19 mouse cellular contexts compared by ENCODE assay signal in the genomic region with DNA sequence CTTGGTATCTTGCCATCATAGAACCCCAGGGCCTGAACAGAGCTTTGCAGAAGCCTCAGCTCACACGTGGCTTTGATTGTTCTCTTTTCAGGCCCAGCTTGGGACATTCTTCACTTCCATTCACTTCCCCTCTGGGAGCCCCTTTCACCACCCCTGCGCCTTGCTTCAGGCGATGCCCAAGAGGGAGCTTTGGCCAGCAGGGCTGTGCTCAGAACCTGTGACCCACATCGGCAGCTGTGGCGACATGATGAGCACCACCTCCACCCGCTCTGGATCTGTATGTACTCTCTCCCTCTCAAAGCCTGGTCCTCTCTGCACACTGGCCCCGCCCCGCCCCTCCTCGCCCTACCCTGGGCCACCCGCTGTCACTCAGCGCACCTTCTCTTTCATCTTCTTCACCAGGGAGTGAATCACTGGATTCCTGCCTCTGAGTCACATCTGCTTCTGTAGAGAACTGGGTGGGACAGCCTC. TPM values are rescaled to one million over a fixed set of nuclear protein-coding genes. Genes with fewer than 3 reads are reported as not detected.
A peak's percentile ranks its signal among the peaks of the same experiment; 100 is the strongest.
DNase-seq lines count a peak whose midpoint lies in the region; ATAC-seq lines count a peak whose summit lies in the region.
"Had no signal": no experiment of that assay in that cellular context is flagged by ENCODE, and none has a peak within 500 bp of the region (broad histone marks: within the 10 kb centered on the region; RNA-seq: fewer than 3 reads in every experiment).

No protein-coding gene starts in this region.

- 30% methylated on average over 11 of the region's 11 CpGs for WGBS in hindbrain, embryonic 11.5 days
- WGBS in hindbrain, embryonic 14.5 days = 23% methylated on average over 11 of the region's 11 CpGs
- 53% methylated on average over 11 of the region's 11 CpGs for WGBS in liver, embryonic 15.5 days (ENCODE audit: insufficient replicate concordance)

- H3K9me3 ChIP-seq in hindbrain, embryonic 11.5 days (ENCODE audit: control insufficient read depth, low read length) = no peaks in the 10 kb centered on the region
- no peaks in the 10 kb centered on the region for H3K9me3 ChIP-seq in hindbrain, embryonic 14.5 days (ENCODE audit: control insufficient read depth, low read length)
- H3K9me3 ChIP-seq in liver, embryonic 15.5 days (replicated peaks) = no peaks in the 10 kb centered on the region
- H3K9me3 ChIP-seq: forebrain, embryonic 10.5 days; heart, embryonic 15.5 days had no signal

- no peak overlapping the region for H3K27ac ChIP-seq in hindbrain, embryonic 11.5 days (ENCODE audit: low read depth, low read length)
- H3K27ac ChIP-seq in hindbrain, embryonic 14.5 days = no peak overlapping the region
- H3K27ac ChIP-seq in liver, embryonic 15.5 days (replicated peaks) = peak overlapping the region; percentile 99
- H3K27ac ChIP-seq: forebrain, embryonic 10.5 days; heart, embryonic 15.5 days had no signal

- no peaks in the 10 kb centered on the region for H3K36me3 ChIP-seq in hindbrain, embryonic 11.5 days (ENCODE audit: control insufficient read depth, insufficient read depth, low read length)
- H3K36me3 ChIP-seq in hindbrain, embryonic 14.5 days (replicated peaks; ENCODE audit: control insufficient read depth, insufficient read depth) = no peaks in the 10 kb centered on the region
- H3K36me3 ChIP-seq in liver, embryonic 15.5 days (replicated peaks) = peaks cover 19% of the 10 kb centered on the region
- H3K36me3 ChIP-seq: forebrain, embryonic 10.5 days; heart, embryonic 15.5 days had no signal

- peak; percentile 49; the same call in 1 of the 2 replicates for ATAC-seq in hindbrain, embryonic 11.5 days (ENCODE audit: low FRiP score)
- no peak for ATAC-seq in hindbrain, embryonic 14.5 days (ENCODE audit: low FRiP score)
- no peak for ATAC-seq in liver, embryonic 15.5 days (ENCODE audit: insufficient read depth)

- H3K4me2 ChIP-seq in hindbrain, embryonic 11.5 days (replicated peaks; ENCODE audit: low read depth, low read length) = no peak overlapping the region
- H3K4me2 ChIP-seq in hindbrain, embryonic 14.5 days (replicated peaks) = no peak overlapping the region
- H3K4me2 ChIP-seq in liver, embryonic 15.5 days = peak overlapping the region; percentile 79
- H3K4me2 ChIP-seq: heart, embryonic 15.5 days had no signal

- no peak overlapping the region for H3K4me3 ChIP-seq in hindbrain, embryonic 11.5 days (ENCODE audit: low read depth, low read length)
- no peak overlapping the region for H3K4me3 ChIP-seq in hindbrain, embryonic 14.5 days (replicated peaks; ENCODE audit: low read length)
- no peak overlapping the region for H3K4me3 ChIP-seq in liver, embryonic 15.5 days (replicated peaks)
- H3K4me3 ChIP-seq: forebrain, embryonic 10.5 days; heart, embryonic 15.5 days had no signal

- H3K9ac ChIP-seq in hindbrain, embryonic 11.5 days (ENCODE audit: low read depth, low read length) = no peak overlapping the region
- no peak overlapping the region for H3K9ac ChIP-seq in hindbrain, embryonic 14.5 days
- H3K9ac ChIP-seq in liver, embryonic 15.5 days = no peak overlapping the region
- H3K9ac ChIP-seq: heart, embryonic 15.5 days had no signal

- no peaks in the 10 kb centered on the region for H3K4me1 ChIP-seq in hindbrain, embryonic 11.5 days (replicated peaks; ENCODE audit: control insufficient read depth, insufficient read depth, low read length)
- no peaks in the 10 kb centered on the region for H3K4me1 ChIP-seq in hindbrain, embryonic 14.5 days (replicated peaks; ENCODE audit: control insufficient read depth, insufficient read depth, low read length)
- peaks cover 96% of the 10 kb centered on the region for H3K4me1 ChIP-seq in liver, embryonic 15.5 days (replicated peaks)

- H3K27me3 ChIP-seq in hindbrain, embryonic 11.5 days (ENCODE audit: control insufficient read depth, insufficient read depth, low read length) = no peaks in the 10 kb centered on the region
- H3K27me3 ChIP-seq in hindbrain, embryonic 14.5 days (ENCODE audit: control insufficient read depth, insufficient read depth, low read length) = no peaks in the 10 kb centered on the region
- no peaks in the 10 kb centered on the region for H3K27me3 ChIP-seq in liver, embryonic 15.5 days

- peak; percentile 50 for DNase-seq in adrenal gland, postnatal 14 days
- DNase-seq in adrenal gland, postnatal 4 days (ENCODE audit: low spot score in 2 of 2) = no peak
- no peak for DNase-seq in hindbrain, embryonic 11.5 days (ENCODE audit: low spot score)
- DNase-seq in hindbrain, embryonic 14.5 days (ENCODE audit: low spot score) = no peak
- DNase-seq in ZHBTc4 (ENCODE audit: low read depth, low spot score) = peak; percentile 97
- DNase-seq in kidney, adult 9 months = no peak
- DNase-seq in neural tube, embryonic 10.5 days (ENCODE audit: extremely low spot score, low spot score) = no peak
- DNase-seq: adrenal gland, adult 8-10 months; cerebellum, adult 11 months; kidney, postnatal 25 days; thymus, postnatal 25 days had no signal

RNA-seq across cellular contexts. Expression of a gene that starts 5.7 kb away (rescaled TPM):
- total RNA-seq in adrenal gland, postnatal 14 days (2021) = 2.1 and 2.7 TPM in 2 replicates
- total RNA-seq in adrenal gland, postnatal 4 days (2021) = 1 to 10 TPM; 2.0 to 3.3 TPM
- 0.46 and 0.79 TPM in 2 replicates for polyA plus RNA-seq in hindbrain, embryonic 11.5 days (2014; fragmentation: Nextera tagmentation; extraction: Ambion mirVana)
- polyA plus RNA-seq in hindbrain, embryonic 14.5 days (2014; fragmentation: Nextera tagmentation; extraction: Ambion mirVana) = 0.74 and 1.2 TPM in 2 replicates
- 7.4 and 7.8 TPM in 2 replicates for polyA plus RNA-seq in liver, embryonic 15.5 days (2015; fragmentation: Nextera tagmentation; extraction: Ambion mirVana)

RNA-seq across cellular contexts. Expression of a gene that starts 8.4 kb away (rescaled TPM):
- total RNA-seq in adrenal gland, postnatal 14 days (2021) = 19.5 and 23.1 TPM in 2 replicates
- 10 to 100 TPM; 26.8 to 27.3 TPM for total RNA-seq in adrenal gland, postnatal 4 days (2021)
- 9.2 and 10.1 TPM in 2 replicates for polyA plus RNA-seq in hindbrain, embryonic 11.5 days (2014; fragmentation: Nextera tagmentation; extraction: Ambion mirVana)
- 20.1 and 21.0 TPM in 2 replicates for polyA plus RNA-seq in hindbrain, embryonic 14.5 days (2014; fragmentation: Nextera tagmentation; extraction: Ambion mirVana)
- polyA plus RNA-seq in liver, embryonic 15.5 days (2015; fragmentation: Nextera tagmentation; extraction: Ambion mirVana) = 5.2 and 5.9 TPM in 2 replicates

RNA-seq across cellular contexts. Expression of a gene that starts 20.3 kb away (rescaled TPM):
- 9.8 and 10.1 TPM in 2 replicates for total RNA-seq in adrenal gland, postnatal 14 days (2021)
- total RNA-seq in adrenal gland, postnatal 4 days (2021) = 10 to 100 TPM in 1 of 2 experiments, 1 to 10 TPM in 1; 9.7 to 10.3 TPM
- 14.8 and 17.7 TPM in 2 replicates for polyA plus RNA-seq in hindbrain, embryonic 11.5 days (2014; fragmentation: Nextera tagmentation; extraction: Ambion mirVana)
- polyA plus RNA-seq in hindbrain, embryonic 14.5 days (2014; fragmentation: Nextera tagmentation; extraction: Ambion mirVana) = 10.6 and 13.9 TPM in 2 replicates
- 42.2 and 42.3 TPM in 2 replicates for polyA plus RNA-seq in liver, embryonic 15.5 days (2015; fragmentation: Nextera tagmentation; extraction: Ambion mirVana)

RNA-seq across cellular contexts. Expression of a gene that starts 21.8 kb away (rescaled TPM):
- total RNA-seq in adrenal gland, postnatal 14 days (2021) = not detected in 2 replicates
- under 1 TPM in 1 of 2 experiments, not detected in 1; 0.17 TPM for total RNA-seq in adrenal gland, postnatal 4 days (2021)
- polyA plus RNA-seq in hindbrain, embryonic 11.5 days (2014; fragmentation: Nextera tagmentation; extraction: Ambion mirVana) = not detected in 2 replicates
- not detected in 2 replicates for polyA plus RNA-seq in hindbrain, embryonic 14.5 days (2014; fragmentation: Nextera tagmentation; extraction: Ambion mirVana)
- not detected in 2 replicates for polyA plus RNA-seq in liver, embryonic 15.5 days (2015; fragmentation: Nextera tagmentation; extraction: Ambion mirVana)
- total RNA-seq: gastrocnemius, adult 18-20 months; MEL; midbrain, postnatal 0 days had no signal
- polyA plus RNA-seq: forebrain, embryonic 10.5 days; heart, embryonic 15.5 days; limb, embryonic 11.5 days; midbrain, postnatal 0 days; neural tube, embryonic 14.5 days had no signal

Comparison
In these comparisons a context has a peak if more than half of its experiments do, and no peak if none do; other contexts are left out.
1. DNase-seq: peak in adrenal gland, postnatal 14 days (single experiment) and ZHBTc4 (single experiment); none in adrenal gland, postnatal 4 days (0 of 2), hindbrain, embryonic 11.5 days (single experiment), hindbrain, embryonic 14.5 days (single experiment), kidney, adult 9 months (single experiment) and neural tube, embryonic 10.5 days (single experiment).